Mouse (Mus musculus) erythroblast, embryonic 14.5 days (primary cell): ENCODE results near the gene Slc36a3. TPM values are rescaled to one million over a fixed set of nuclear protein-coding genes. Genes with fewer than 3 reads are reported as not detected.
"Not testable (repeated sequence)": the region's sequence is repeated elsewhere in the genome, so short reads cannot be mapped to it uniquely, and the experiment has no call there.

Experiments
- H3K27me3 ChIP-seq: 2 replicates; pipeline ENCODE4 v1.6.1; 2012; ENCODE audit warnings: inconsistent platforms; ENCODE audit not compliant: control insufficient read depth
- H3K36me3 ChIP-seq: 2 replicates; pipeline ENCODE4 v1.6.1; 2012; ENCODE audit warnings: mild to moderate bottlenecking, inconsistent platforms; ENCODE audit not compliant: control insufficient read depth
- H3K4me1 ChIP-seq: 2 replicates; pipeline ENCODE4 v1.6.1; 2012; ENCODE audit warnings: inconsistent platforms; ENCODE audit not compliant: control insufficient read depth
- H3K4me3 ChIP-seq: replicated peaks from 2 replicates; pipeline ENCODE3; 2012; ENCODE audit warnings: moderate library complexity, mild to moderate bottlenecking, inconsistent platforms
- H3K9me3 ChIP-seq: 2 replicates; pipeline ENCODE4 v1.6.1; 2012; ENCODE audit warnings: low read length, inconsistent platforms, mixed read lengths; ENCODE audit not compliant: control insufficient read depth
- GATA1 ChIP-seq: IDR thresholded peaks from 2 replicates; pipeline ENCODE4 v1.6.1; 2012; ENCODE audit warnings: low read length, inconsistent platforms, mixed read lengths
- TAL1 ChIP-seq: IDR thresholded peaks from 3 replicates; pipeline ENCODE4 v1.6.1; 2012; ENCODE audit warnings: low read length, inconsistent platforms, mixed read lengths
- polyA plus RNA-seq: library from polyadenylated mRNA; stranded (reverse); fragments of >175 nt; gene quantifications from 2 replicates; pipeline ENCODE4 v1.2.3, GENCODE M21; 2012

Slc36a3 gene
- polyA plus RNA-seq, 1 experiment, result not detected

- TF ChIP-seq TAL1 (no peak), GATA1 (no peak)
- Histone ChIP-seq H3K4me3 (no peak overlapping the region), H3K9me3 (0 out of 2 replicates have a peak, but pooled peaks cover 5% of the 10 kb centered on the region), H3K27me3 (no peaks in the 10 kb centered on the region), H3K36me3 (no peaks in the 10 kb centered on the region), H3K4me1 (no peaks in the 10 kb centered on the region)
These were observed 34.5 kb downstream of the Slc36a3 start for GRCm38 (mm10) chr11:55117031-55117430.

- Histone ChIP-seq H3K4me3 (no peak overlapping the region), H3K36me3 (no peaks in the 10 kb centered on the region), H3K27me3 (no peaks in the 10 kb centered on the region), H3K9me3 (0 out of 2 replicates have a peak, but pooled peaks cover 5% of the 10 kb centered on the region), H3K4me1 (no peaks in the 10 kb centered on the region)
- TF ChIP-seq TAL1, result no peak
- no peak for TF ChIP-seq GATA1
These were observed 35.5 kb downstream of the Slc36a3 start for GRCm38 (mm10) chr11:55116004-55116403.

DNA sequence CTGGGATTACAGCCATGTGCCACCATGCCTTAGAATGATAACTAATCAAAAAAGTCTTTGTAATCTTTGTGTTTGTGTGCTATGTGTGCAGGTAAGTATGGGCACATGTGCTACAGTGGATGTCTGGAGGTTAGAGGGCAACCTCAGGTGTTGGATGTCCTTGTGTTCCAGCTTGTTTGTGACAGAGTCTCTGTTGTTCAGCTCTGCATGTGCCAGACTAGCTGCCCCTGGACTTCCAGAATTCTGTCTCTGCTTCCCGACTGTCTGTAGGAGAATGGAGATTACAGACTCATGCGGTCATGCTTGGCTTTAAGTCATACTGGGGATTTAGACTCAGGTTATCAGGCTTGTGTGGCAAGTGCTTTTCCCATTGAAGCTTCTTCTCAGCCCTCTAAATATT is 37.2 kb downstream of the Slc36a3 start:
- Histone ChIP-seq H3K4me3 (no peak overlapping the region), H3K36me3 (no peaks in the 10 kb centered on the region; the same call in 1 of the 2 replicates), H3K27me3 (no peaks in the 10 kb centered on the region), H3K4me1 (no peaks in the 10 kb centered on the region), H3K9me3 (0 out of 2 replicates have a peak, but pooled peaks cover 3% of the 10 kb centered on the region)
- TF ChIP-seq GATA1, result no peak
- no peak for TF ChIP-seq TAL1

DNA sequence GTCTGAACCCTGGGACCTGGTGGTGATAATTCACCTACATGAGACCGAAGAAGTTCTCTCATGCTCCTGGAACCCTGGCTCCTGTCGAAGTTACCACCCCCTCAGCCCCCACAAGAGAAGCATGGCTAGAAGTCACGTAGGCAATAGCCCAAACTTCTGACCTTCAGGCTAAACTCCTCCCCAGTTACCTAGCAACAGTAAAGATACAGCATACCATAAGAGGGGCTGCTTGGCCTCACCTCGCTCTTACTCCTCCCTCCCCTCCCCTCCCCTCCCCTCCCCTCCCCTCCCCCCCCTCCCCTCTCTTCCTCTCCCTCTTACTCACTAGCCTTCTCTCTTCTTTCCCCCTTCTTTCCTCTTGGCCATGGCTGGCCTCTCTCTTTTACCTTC is 37.7 kb downstream of the Slc36a3 start:
- H3K9me3 ChIP-seq, H3K4me1 ChIP-seq, H3K4me3 ChIP-seq, H3K36me3 ChIP-seq, H3K27me3 ChIP-seq: not testable (repeated sequence)

GRCm38 (mm10) chr11:55113209-55113860 is 38.2 kb downstream of the Slc36a3 start:
- no peaks in the 10 kb centered on the region for H3K9me3 ChIP-seq
- no peaks in the 10 kb centered on the region for H3K27me3 ChIP-seq
- H3K36me3 ChIP-seq, result no peaks in the 10 kb centered on the region; the same call in 1 of the 2 replicates
- TF ChIP-seq GATA1 (no peak), TAL1 (no peak)
- no peak overlapping the region for H3K4me3 ChIP-seq
- H3K4me1 ChIP-seq, result no peaks in the 10 kb centered on the region

GRCm38 (mm10) chr11:55110566-55111169 is 40.8 kb downstream of the Slc36a3 start:
- Histone ChIP-seq H3K36me3 (no peaks in the 10 kb centered on the region; the same call in 1 of the 2 replicates), H3K4me1 (no peaks in the 10 kb centered on the region), H3K4me3 (no peak overlapping the region), H3K27me3 (no peaks in the 10 kb centered on the region), H3K9me3 (no peaks in the 10 kb centered on the region)
- TF ChIP-seq TAL1 (no peak), GATA1 (no peak)

DNA sequence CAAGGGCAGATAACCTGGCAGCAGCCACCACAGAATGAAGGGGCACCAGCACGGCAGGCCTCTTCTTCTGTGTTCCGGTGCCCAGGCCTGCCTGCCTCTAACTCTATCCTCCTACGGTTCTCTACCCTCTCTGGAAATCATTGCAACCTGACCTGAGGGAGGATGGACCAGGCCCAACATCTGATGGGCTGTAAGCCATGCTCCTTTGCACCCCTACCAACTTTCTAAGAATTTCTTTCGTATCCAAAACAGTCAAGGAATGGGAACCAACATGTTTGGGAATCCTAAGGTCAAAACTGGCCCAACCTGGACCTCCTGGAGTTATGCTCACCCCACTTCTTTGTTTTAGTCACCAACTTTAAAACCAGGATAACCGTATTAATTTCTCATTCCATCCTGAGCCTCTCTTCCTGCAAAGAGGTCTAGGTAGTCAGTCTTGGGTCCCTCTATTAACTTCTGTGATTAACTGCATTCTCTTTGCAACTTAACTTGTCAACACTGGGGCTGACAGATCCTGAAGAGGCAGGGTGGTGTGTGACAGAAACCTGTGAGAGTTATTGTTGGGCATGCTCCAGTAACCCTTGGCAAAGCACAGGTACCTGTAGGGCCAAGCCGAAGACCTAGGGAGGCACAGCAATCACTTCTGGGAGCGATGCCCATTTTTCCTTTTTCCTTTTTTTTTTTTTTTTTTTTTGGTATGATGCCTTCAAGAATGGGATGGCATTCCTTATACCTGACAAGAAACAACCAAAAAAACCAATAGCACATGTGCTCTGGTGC is 41.8 kb downstream of the Slc36a3 start:
- H3K4me3 ChIP-seq, result no peak overlapping the region
- no peaks in the 10 kb centered on the region for H3K9me3 ChIP-seq
- H3K36me3 ChIP-seq, result no peaks in the 10 kb centered on the region; the same call in 1 of the 2 replicates
- TF ChIP-seq TAL1 (no peak), GATA1 (no peak)
- no peaks in the 10 kb centered on the region for H3K27me3 ChIP-seq
- H3K4me1 ChIP-seq, result no peaks in the 10 kb centered on the region

DNA sequence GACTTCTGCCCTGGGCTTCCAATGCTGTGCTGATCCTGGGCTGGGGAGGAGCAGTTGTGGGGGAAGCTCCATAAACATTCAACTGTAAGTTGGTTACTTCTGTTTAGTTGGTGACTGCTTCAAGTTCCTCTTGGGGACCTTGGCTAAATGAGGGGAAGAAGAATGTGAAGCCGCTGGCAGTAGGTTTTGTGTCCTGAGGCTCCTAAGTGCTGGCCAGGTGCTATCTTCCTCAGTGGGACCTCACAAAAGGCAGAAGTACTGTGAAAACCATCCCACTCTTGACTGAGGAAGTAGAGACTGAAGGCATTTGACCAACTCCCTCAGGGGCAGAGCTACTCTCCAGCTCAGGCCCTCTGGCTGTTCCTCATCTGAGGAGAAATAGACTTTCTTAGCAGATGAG is 44.9 kb downstream of the Slc36a3 start:
- no peak overlapping the region for H3K4me3 ChIP-seq
- H3K9me3 ChIP-seq, result no peaks in the 10 kb centered on the region
- no peaks in the 10 kb centered on the region for H3K4me1 ChIP-seq
- no peak for TF ChIP-seq GATA1
- TF ChIP-seq TAL1, result no peak
- no peaks in the 10 kb centered on the region for H3K27me3 ChIP-seq
- H3K36me3 ChIP-seq, result no peaks in the 10 kb centered on the region; the same call in 1 of the 2 replicates

GRCm38 (mm10) chr11:55105389-55105788 is 46.1 kb downstream of the Slc36a3 start:
- H3K9me3 ChIP-seq, result no peaks in the 10 kb centered on the region
- H3K4me3 ChIP-seq, result no peak overlapping the region
- no peaks in the 10 kb centered on the region; the same call in 1 of the 2 replicates for H3K36me3 ChIP-seq
- no peaks in the 10 kb centered on the region for H3K4me1 ChIP-seq
- TF ChIP-seq GATA1 (no peak), TAL1 (no peak)
- no peaks in the 10 kb centered on the region for H3K27me3 ChIP-seq
